Mouse (Mus musculus): ENCODE results near the gene Ptges.

GRCm38 (mm10) chr2:30870863-30871262, 58.8 kb downstream of the Ptges start:
- no peak for TF ChIP-seq CTCF (IDR thresholded peaks at IDR 0.05)
- no peak for TF ChIP-seq EP300 (IDR thresholded peaks at IDR 0.05)

Data from lung, postnatal 0 days (tissue).